Mouse (Mus musculus) 3T3-L1 (cell line): Measurements from ENCODE around the gene Rab25.
A peak's percentile ranks its signal among the peaks of the same experiment; 100 is the strongest.

Experiments
- DNase-seq: peaks from one replicate; pipeline ENCODE4 v3.0.0-alpha.2; 2015; ENCODE audit warnings: low read depth, low spot score

Rab25 gene

DNA sequence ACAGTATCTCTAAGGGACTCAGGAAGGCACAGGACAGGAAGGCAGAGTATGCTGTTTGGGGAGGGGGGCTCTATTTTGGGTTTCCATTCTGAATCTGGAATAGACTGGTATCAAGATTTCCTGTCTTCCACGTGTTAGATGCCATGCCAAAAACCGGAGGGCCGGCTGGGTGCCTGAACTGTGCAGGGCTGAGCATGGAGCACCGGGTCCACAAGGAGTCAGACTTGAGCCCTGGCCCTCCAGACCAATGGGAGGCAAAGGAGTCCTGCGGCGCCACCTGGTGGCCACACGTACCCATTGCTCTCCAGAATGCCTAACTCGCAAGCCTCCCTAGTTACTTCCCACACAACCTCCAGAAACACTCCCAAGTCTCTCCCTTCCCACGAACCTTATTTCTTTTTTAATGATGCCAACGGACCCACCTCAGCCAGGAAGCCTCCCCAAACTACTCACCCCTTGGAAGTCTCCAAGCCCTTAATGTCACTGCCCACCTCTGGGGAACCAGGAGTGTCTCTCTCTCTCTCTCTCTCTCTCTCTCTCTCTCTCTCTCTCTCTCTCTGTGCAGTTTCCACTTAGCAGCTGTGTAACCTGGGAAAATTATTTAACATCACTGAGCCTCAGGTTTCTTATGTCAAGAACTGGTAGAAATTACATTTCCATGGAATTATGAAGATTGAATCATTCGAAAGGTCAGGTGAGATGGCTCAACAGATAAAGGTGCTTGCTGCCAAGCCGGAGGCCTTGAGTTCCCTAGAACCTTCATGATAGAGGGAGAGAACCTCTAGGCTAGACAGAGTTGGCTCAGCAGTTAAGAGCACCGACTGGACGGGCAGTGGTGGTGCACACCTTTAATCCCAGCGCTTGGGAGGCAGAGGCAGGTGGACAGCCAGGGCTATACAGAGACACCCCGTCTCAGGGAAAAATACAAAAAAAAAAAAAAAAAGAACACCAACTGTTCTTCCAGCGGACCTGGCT, 21.7 kb downstream of the Rab25 start:
- DNase-seq: peak; percentile 97

DNA sequence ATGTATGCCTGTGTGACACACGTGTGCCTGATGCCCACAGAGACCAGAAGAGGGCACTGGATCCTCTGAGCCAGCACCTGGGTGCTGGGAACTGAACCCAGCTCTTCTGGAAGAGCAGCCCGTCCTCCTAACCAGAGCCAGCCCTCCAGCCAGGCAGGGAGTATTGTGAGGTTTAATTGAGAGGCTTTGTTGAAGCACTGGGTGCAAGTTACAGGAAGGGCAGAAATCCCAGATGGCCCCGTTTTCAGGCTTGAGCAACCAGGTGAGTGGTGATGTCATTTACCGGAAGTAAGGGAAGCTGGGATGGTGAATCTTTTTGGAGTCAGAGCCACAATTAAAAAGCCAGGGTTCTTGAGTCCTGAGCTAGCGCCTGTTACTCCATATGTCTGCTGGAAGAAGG, 23.1 kb downstream of the Rab25 start:
- DNase-seq: no peak

DNA sequence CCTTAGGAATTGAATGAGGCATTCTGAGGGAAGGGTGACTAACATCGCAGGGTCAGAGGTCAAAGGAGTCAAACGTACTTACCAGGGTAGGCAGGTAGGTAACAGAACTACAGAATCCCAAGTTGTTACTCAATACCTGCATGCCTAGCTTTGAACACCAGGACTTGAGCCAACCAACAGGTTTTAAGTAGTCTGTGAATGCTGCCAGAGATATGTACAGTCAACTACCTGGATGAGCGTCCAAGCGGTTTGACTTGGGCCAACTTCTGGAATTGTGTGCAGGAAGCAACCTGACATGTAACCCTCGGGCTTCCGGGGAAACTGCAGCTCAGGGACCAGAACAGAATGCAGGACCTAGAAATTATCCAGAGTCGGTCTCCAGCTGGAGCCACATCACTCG, 25.1 kb downstream of the Rab25 start:
- DNase-seq: no peak

DNA sequence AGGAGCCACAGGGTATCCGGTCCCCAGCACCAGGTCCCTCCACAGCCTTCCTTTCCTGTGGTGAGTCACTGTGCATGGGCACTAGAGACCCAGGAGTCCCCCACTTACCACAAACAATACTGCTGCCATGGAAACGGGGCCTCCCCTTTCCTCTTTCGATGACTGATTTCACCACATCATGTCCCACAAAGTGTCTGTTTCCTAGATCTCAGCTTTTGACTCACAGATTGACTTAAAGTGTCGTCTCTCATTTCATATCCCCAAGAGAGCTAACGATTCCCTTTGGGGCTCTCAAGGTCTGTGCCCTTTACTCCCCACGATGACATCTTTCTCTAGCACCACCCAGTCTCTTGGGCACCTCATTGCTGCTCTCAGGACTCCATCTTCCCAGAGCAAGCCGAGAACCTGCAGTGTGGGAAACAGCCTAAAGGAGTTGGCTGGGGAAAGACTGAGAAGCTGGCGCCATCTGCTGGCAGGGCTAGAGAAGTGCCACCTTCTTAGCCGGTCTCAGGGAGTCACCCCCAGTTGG, 26.2 kb downstream of the Rab25 start:
- peak; percentile 91 for DNase-seq

- DNase-seq: no peak
These were observed 26.9 kb downstream of the Rab25 start for GRCm38 (mm10) chr3:88521156-88521555.

GRCm38 (mm10) chr3:88520078-88520477, 28.0 kb downstream of the Rab25 start:
- no peak for DNase-seq

DNA sequence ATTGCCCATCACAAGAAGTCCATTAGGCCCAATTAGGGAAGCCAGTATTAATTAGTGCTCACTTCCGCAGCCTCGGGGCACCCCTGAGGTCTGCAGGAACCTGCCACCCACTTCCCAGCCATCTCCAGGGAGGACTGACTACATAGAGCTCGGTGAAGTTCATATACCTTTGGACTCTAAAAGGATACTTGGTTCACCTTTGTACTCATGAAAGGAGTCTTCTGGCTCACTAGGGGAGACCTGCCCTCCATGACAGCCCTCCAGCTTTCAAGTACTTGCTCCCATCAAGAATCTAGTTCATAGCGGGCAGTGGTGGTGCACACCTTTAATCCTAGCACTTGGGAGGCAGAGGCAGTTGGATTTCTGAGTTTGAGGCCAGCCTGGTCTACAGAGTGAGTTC, 29.7 kb downstream of the Rab25 start:
- no peak for DNase-seq

DNA sequence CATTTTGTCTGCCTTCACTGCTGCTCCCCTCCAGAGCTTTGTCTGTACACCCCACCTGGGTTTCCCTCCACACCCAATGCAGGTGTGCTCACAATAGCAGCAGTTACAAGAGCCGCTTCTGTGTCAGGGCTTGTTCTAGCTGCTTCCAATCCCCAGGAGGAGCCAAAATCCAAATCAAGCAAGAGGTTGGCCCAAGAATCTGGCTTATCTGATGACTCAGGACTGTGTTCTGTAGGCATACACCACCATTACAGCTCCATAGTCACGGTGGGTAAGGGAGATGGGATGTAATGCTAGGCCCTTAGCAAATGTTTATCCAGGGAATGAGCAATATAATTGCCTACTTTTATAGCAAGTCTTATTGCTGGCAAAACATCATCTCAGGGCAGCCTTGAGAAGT, 31.7 kb downstream of the Rab25 start:
- peak; percentile 62 for DNase-seq

DNA sequence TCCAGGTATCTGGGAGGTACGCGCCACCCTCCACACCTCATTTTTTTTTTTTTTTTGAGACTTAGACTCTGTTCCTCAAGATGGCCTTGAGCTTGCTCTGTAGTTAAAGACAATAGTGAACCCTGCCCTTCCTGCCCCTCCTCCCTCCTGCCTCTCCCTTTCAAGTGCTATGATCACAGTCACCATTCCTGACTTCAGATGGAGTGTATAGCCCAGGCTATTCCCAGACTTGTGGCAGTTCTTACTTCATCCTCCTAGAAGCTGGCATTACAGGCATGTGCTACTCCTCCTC, 33.1 kb downstream of the Rab25 start:
- DNase-seq: no peak

GRCm38 (mm10) chr3:88514231-88515094, 33.6 kb downstream of the Rab25 start:
- peak; percentile 80 for DNase-seq

DNA sequence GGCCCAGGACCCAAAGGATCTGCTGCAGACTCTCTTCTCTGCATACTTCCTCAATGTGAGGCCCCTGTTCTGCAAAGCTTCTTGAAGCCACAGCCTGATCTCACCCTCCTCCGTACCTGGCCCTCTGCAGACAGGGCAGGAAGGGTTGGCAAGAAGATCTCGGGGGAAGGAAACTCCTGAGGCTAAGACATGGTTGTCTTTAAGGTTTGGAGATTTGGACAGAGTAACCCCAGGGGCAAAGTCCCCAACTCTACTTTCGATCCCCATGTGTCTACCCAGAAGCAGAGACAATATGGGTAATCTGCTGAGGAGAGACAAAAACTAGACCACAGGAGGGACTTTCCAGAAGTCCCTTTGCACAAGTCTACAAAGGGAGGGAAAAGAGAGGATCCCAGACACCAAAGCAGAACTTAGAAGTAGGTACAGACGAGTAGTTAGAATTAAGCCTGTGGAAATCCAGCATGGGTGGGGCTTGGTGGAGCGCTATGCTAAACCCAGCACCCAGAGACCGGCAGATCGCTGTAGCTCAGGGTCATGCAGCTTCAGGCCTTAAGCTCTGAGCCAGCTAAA, 34.5 kb downstream of the Rab25 start:
- peak; percentile 78 for DNase-seq

GRCm38 (mm10) chr3:88512896-88513545, 35.1 kb downstream of the Rab25 start:
- peak; percentile 96 for DNase-seq

DNA sequence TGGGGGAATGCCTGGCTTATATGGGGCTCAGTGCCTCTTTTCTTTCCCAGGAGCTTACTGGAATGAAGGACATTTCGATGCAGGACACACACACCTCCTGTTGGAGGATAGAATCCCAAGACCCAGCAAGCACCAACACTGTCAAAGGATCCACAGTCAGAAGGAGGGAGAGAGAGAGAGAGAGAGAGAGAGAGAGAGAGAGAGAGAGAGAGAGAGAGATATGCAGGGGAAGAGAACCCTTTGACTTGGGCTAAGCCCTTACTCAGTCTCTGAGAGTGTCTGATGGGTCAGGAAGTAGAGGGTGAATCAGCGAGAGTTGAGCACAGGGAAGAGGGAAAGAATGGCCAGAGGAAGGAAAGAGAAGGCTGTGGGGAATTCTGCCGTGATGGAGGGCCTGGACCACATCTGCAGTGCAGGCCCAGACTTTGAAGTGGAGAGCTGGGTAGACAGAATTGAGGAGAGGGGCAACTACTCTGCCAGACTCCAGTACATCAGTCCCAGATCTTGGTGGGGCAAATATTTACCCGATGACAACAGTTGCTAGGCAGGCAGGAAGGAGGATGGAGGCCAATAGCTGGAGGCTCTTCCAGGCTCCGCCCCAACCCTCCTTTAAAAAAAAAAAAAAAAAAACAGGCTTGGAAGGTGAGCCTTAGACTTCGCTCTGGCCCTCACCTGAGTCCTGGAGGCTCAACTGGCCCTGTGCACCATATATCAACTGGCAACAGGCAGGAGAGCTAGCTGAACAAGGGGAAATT, 35.8 kb downstream of the Rab25 start:
- peak; percentile 91 for DNase-seq

DNA sequence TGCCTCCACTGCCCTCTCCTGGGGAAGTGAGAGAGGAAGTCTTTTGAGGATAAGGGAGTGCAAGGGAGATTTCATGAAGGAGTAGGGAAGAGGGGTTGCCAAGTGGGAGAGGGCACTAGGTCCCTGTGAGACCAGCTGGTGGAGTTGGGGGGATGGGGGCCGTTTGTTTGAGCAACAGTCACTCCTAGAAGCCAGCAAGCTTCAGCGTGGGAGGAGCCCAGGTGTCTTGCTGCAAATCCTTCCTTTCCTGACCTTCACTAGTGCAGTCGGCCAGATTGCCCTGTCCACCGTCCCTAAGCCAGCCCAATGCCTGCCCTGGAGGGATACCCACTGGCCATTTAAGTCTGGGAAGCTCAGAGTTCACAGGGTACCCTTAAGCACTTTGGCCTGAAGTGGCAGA, 36.5 kb downstream of the Rab25 start:
- peak; percentile 59 for DNase-seq

- DNase-seq: peak; percentile 39
These were observed 37.4 kb downstream of the Rab25 start for GRCm38 (mm10) chr3:88510421-88511289.

DNA sequence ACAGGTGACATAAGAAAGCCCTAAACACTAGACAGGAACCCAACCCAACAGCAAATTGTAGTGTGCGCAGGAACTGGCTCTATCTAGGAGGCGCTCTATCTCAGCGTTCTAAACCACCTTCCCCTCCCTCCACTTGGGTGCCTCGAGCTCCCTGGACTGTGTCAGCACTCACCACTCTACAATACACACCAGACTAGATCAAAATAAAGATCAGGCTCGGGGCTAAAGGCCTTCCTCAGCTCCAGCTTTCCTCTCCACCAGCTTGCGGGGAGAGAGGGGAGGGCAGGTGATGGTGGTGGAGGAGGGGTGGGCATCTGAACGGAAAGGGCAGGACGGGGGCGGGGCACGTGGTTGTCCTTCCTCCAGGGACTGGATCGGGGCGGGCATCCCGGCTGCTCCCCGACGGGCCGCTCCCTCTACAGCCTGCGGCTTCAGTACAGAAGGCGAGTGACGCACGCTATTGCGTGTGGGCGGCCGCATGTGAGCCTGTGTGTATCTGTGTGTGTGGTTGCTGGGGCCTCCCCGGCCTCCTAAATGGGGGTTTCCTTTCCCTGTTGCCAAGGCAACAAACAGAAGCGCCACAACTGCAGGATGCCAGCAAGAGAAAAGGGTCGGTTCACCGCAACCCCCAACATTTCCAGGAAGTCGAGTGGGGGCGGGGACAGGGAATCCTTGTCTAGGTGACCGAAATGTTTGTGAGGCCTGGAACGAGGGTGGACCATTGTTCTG, 38.2 kb downstream of the Rab25 start, which contains the start of gene Lmna:
Gene Lmna, minus strand, starts transcription at position 265 of the 729 bp plus-strand sequence.
- peak; percentile 99 for DNase-seq

GRCm38 (mm10) chr3:88509250-88509649, 38.9 kb downstream of the Rab25 start:
- DNase-seq: no peak

DNA sequence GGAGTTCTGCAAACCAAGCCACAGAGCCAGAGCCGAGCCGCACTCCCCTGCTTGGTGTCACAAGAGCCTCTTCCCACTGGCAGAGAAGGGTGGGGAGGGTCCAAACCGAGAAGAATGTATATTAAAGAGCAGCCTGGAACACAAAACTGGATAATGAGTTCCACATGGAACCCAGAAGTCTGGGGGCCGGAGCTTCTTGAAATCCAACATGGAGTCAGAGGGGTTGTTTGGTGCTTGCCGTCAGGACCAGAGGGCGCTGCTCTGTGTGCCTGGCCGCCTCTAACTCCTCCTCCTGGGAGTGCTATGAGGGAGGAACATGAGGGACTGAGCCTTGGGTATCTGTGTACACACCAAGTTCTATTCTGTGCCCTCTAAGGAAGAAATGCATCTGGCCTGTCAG, 42.3 kb downstream of the Rab25 start:
- no peak for DNase-seq

GRCm38 (mm10) chr3:88505081-88505480, 43.0 kb downstream of the Rab25 start:
- DNase-seq: no peak
